Mouse (Mus musculus): ENCODE results near the gene Col2a1. TPM values are rescaled to one million over a fixed set of nuclear protein-coding genes. Genes with fewer than 3 reads are reported as not detected.

The Col2a1 gene
- polyA plus RNA-seq, 1 experiment from 2014 or later = 26.1 TPM

- Histone ChIP-seq H3K9ac (no peak overlapping the region), H3K9me3 (no peaks in the 10 kb centered on the region), H3K4me1 (peaks cover 9% of the 10 kb centered on the region), H3K36me3 (no peaks in the 10 kb centered on the region), H3K27me3 (replicated peaks) (peaks cover 11% of the 10 kb centered on the region; the same call in 1 of the 2 replicates), H3K4me2 (no peak overlapping the region), H3K4me3 (no peak overlapping the region), H3K27ac (replicated peaks) (no peak overlapping the region)
- ATAC-seq (ENCODE audit: extremely low read depth, insufficient number of reproducible peaks, low FRiP score, low TSS enrichment) = no peak
- WGBS = 80% methylated on average over 8 of the region's 8 CpGs
These were observed 62.0 kb downstream of the Col2a1 start for GRCm38 (mm10) chr15:97942538-97942937.

GRCm38 (mm10) chr15:97941306-97941705, 63.2 kb downstream of the Col2a1 start:
- no peak for ATAC-seq (ENCODE audit: extremely low read depth, insufficient number of reproducible peaks, low FRiP score, low TSS enrichment)
- H3K4me1 ChIP-seq = peaks cover 9% of the 10 kb centered on the region
- WGBS = 81% methylated on average over 2 of the region's 2 CpGs
- H3K9ac ChIP-seq = no peak overlapping the region
- H3K4me2 ChIP-seq = no peak overlapping the region
- no peak overlapping the region for H3K27ac ChIP-seq (replicated peaks)
- no peaks in the 10 kb centered on the region for H3K36me3 ChIP-seq
- H3K27me3 ChIP-seq (replicated peaks) = peaks cover 7% of the 10 kb centered on the region; the same call in 1 of the 2 replicates
- no peaks in the 10 kb centered on the region for H3K9me3 ChIP-seq
- no peak overlapping the region for H3K4me3 ChIP-seq

GRCm38 (mm10) chr15:97940088-97940487, 64.4 kb downstream of the Col2a1 start:
- Histone ChIP-seq H3K4me1 (peaks cover 12% of the 10 kb centered on the region), H3K36me3 (no peaks in the 10 kb centered on the region), H3K4me3 (no peak overlapping the region), H3K27ac (replicated peaks) (no peak overlapping the region), H3K9ac (no peak overlapping the region), H3K27me3 (replicated peaks) (no peaks in the 10 kb centered on the region; the same call in 1 of the 2 replicates), H3K4me2 (no peak overlapping the region), H3K9me3 (no peaks in the 10 kb centered on the region)
- ATAC-seq (ENCODE audit: extremely low read depth, insufficient number of reproducible peaks, low FRiP score, low TSS enrichment) = no peak
- 68% methylated on average over 2 of the region's 2 CpGs for WGBS

GRCm38 (mm10) chr15:97938580-97938979, 65.9 kb downstream of the Col2a1 start:
- H3K27ac ChIP-seq (replicated peaks) = no peak overlapping the region
- no peaks in the 10 kb centered on the region for H3K36me3 ChIP-seq
- no peak overlapping the region for H3K9ac ChIP-seq
- 38% methylated on average over 6 of the region's 6 CpGs for WGBS
- peaks cover 15% of the 10 kb centered on the region for H3K4me1 ChIP-seq
- H3K4me2 ChIP-seq = no peak overlapping the region
- H3K27me3 ChIP-seq (replicated peaks) = no peaks in the 10 kb centered on the region; the same call in 1 of the 2 replicates
- ATAC-seq (ENCODE audit: extremely low read depth, insufficient number of reproducible peaks, low FRiP score, low TSS enrichment) = no peak
- no peaks in the 10 kb centered on the region for H3K9me3 ChIP-seq
- no peak overlapping the region for H3K4me3 ChIP-seq

GRCm38 (mm10) chr15:97932441-97932840, 72.1 kb downstream of the Col2a1 start:
- 83% methylated on average over 12 of the region's 12 CpGs for WGBS
- H3K27me3 ChIP-seq (replicated peaks) = peaks cover 15% of the 10 kb centered on the region; the same call in 1 of the 2 replicates
- no peak overlapping the region for H3K9ac ChIP-seq
- ATAC-seq (ENCODE audit: extremely low read depth, insufficient number of reproducible peaks, low FRiP score, low TSS enrichment) = no peak
- H3K9me3 ChIP-seq = no peaks in the 10 kb centered on the region
- H3K27ac ChIP-seq (replicated peaks) = no peak overlapping the region
- peaks cover 23% of the 10 kb centered on the region for H3K4me1 ChIP-seq
- no peak overlapping the region for H3K4me3 ChIP-seq
- no peaks in the 10 kb centered on the region for H3K36me3 ChIP-seq
- no peak overlapping the region for H3K4me2 ChIP-seq

GRCm38 (mm10) chr15:97929259-97929824, 75.2 kb downstream of the Col2a1 start:
- H3K4me3 ChIP-seq = no peak overlapping the region
- no peak overlapping the region for H3K9ac ChIP-seq
- H3K4me1 ChIP-seq = peaks cover 23% of the 10 kb centered on the region
- H3K27me3 ChIP-seq (replicated peaks) = peaks cover 15% of the 10 kb centered on the region
- no peak overlapping the region for H3K27ac ChIP-seq (replicated peaks)
- no peaks in the 10 kb centered on the region for H3K9me3 ChIP-seq
- no peaks in the 10 kb centered on the region for H3K36me3 ChIP-seq
- no peak overlapping the region for H3K4me2 ChIP-seq
- ATAC-seq (ENCODE audit: extremely low read depth, insufficient number of reproducible peaks, low FRiP score, low TSS enrichment) = no peak
- WGBS = 30% methylated on average over 13 of the region's 13 CpGs

- 0 out of 2 replicates have a peak overlapping the region, but pooled peaks have one; percentile 12 for H3K27ac ChIP-seq (replicated peaks)
These were observed 76.7 kb downstream of the Col2a1 start for GRCm38 (mm10) chr15:97927821-97928220.

GRCm38 (mm10) chr15:97927018-97927417, 77.5 kb downstream of the Col2a1 start:
- H3K4me1 ChIP-seq = peaks cover 23% of the 10 kb centered on the region
- WGBS = 46% methylated on average over 4 of the region's 4 CpGs
- 0 out of 2 replicates have a peak overlapping the region, but pooled peaks have one; percentile 12 for H3K27ac ChIP-seq (replicated peaks)
- no peak for ATAC-seq (ENCODE audit: extremely low read depth, insufficient number of reproducible peaks, low FRiP score, low TSS enrichment)
- H3K4me2 ChIP-seq = no peak overlapping the region
- H3K4me3 ChIP-seq = no peak overlapping the region
- no peaks in the 10 kb centered on the region for H3K36me3 ChIP-seq
- H3K27me3 ChIP-seq (replicated peaks) = peaks cover 15% of the 10 kb centered on the region
- H3K9ac ChIP-seq = no peak overlapping the region
- H3K9me3 ChIP-seq = no peaks in the 10 kb centered on the region

More at GRCm38 (mm10) chr15:97927821-97928220, 76.7 kb downstream of the Col2a1 start:
- Histone ChIP-seq H3K4me2 (no peak overlapping the region), H3K9me3 (no peaks in the 10 kb centered on the region), H3K36me3 (no peaks in the 10 kb centered on the region), H3K4me3 (no peak overlapping the region), H3K4me1 (peaks cover 23% of the 10 kb centered on the region), H3K9ac (no peak overlapping the region), H3K27me3 (replicated peaks) (peaks cover 15% of the 10 kb centered on the region)
- ATAC-seq (ENCODE audit: extremely low read depth, insufficient number of reproducible peaks, low FRiP score, low TSS enrichment) = no peak
- WGBS = 30% methylated on average over 6 of the region's 6 CpGs

Other genes starting within 250 kb of the Col2a1 start
- 22.1 and 25.4 TPM in 2 replicates for gene Rapgef3, start 236.7 kb downstream of the Col2a1 start, polyA plus RNA-seq (2015; fragmentation: Nextera tagmentation; extraction: Ambion mirVana)
- gene Slc48a1, start 226.2 kb downstream of the Col2a1 start, polyA plus RNA-seq (2015; fragmentation: Nextera tagmentation; extraction: Ambion mirVana) = 70.2 and 70.8 TPM in 2 replicates
- 23.4 and 23.7 TPM in 2 replicates for gene Hdac7, start 160.2 kb downstream of the Col2a1 start, polyA plus RNA-seq (2015; fragmentation: Nextera tagmentation; extraction: Ambion mirVana)
- 1.1 TPM in 2 replicates for gene Vdr, start 94.1 kb downstream of the Col2a1 start, polyA plus RNA-seq (2015; fragmentation: Nextera tagmentation; extraction: Ambion mirVana)
- gene Tmem106c, start 40.5 kb downstream of the Col2a1 start, polyA plus RNA-seq (2015; fragmentation: Nextera tagmentation; extraction: Ambion mirVana) = 29.6 and 36.5 TPM in 2 replicates
- 86.7 and 90.4 TPM in 2 replicates for gene Pfkm, start 87.9 kb upstream of the Col2a1 start, polyA plus RNA-seq (2015; fragmentation: Nextera tagmentation; extraction: Ambion mirVana)
- gene Senp1, start 89.0 kb upstream of the Col2a1 start, polyA plus RNA-seq (2015; fragmentation: Nextera tagmentation; extraction: Ambion mirVana) = 18.2 and 19.6 TPM in 2 replicates
- gene Asb8, start 160.9 kb upstream of the Col2a1 start, polyA plus RNA-seq (2015; fragmentation: Nextera tagmentation; extraction: Ambion mirVana) = 76.5 and 86.6 TPM in 2 replicates
- 1.1 and 1.4 TPM in 2 replicates for gene Ccdc184, start 162.5 kb upstream of the Col2a1 start, polyA plus RNA-seq (2015; fragmentation: Nextera tagmentation; extraction: Ambion mirVana)
- gene Olfr288, start 190.8 kb upstream of the Col2a1 start, polyA plus RNA-seq (2015; fragmentation: Nextera tagmentation; extraction: Ambion mirVana) = not detected in 2 replicates
- not detected in 2 replicates for gene Gm44579, start 216.3 kb upstream of the Col2a1 start, polyA plus RNA-seq (2015; fragmentation: Nextera tagmentation; extraction: Ambion mirVana)
- gene Olfr287, start 216.4 kb upstream of the Col2a1 start, polyA plus RNA-seq (2015; fragmentation: Nextera tagmentation; extraction: Ambion mirVana) = not detected in 2 replicates
- gene Olfr286, start 229.8 kb upstream of the Col2a1 start, polyA plus RNA-seq (2015; fragmentation: Nextera tagmentation; extraction: Ambion mirVana) = not detected in 2 replicates

Measured in heart, embryonic 13.5 days (tissue).